Mouse (Mus musculus) layer of hippocampus, adult 9-11 months (tissue): ENCODE measurements at regions not wholly inside any gene's neighbourhood (a gene's known extent, or its start where the extent isn't known, plus 50 kb on each side); places are given as distances from the start of the nearest gene placed in this dataset.
A peak's percentile ranks its signal among the peaks of the same experiment; 100 is the strongest.

ENCODE experiments used
- DNase-seq: peaks from one replicate; pipeline ENCODE4 v3.0.0; 2022

- DNase-seq, result no peak
Observed at GRCm38 (mm10) chr6:103312935-103313334, 197.5 kb upstream of the Chl1 start.

DNA sequence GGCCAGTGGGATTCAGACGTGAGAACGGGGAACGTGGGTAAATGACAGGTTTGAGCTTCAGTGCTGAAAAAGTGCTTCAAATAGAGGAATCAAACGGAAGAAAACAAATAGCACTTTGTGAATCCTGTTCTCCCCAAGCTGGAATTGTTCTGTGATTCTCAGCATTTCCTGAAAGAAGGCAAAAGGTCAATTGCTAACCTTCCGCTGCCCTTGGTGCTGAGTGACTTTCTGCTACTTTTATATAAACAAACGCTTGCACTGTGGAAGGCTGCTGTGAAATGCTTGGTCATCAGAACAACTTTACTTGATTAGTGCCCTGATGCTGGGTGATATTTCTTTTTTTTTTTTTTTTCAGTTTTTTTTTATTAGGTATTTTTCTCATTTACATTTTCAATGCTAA, 192.3 kb upstream of the Chl1 start:
- DNase-seq, result no peak

GRCm38 (mm10) chr6:103318677-103319359, 191.6 kb upstream of the Chl1 start:
- no peak for DNase-seq

- no peak for DNase-seq
Observed at GRCm38 (mm10) chr6:103319964-103320363, 190.4 kb upstream of the Chl1 start.

DNA sequence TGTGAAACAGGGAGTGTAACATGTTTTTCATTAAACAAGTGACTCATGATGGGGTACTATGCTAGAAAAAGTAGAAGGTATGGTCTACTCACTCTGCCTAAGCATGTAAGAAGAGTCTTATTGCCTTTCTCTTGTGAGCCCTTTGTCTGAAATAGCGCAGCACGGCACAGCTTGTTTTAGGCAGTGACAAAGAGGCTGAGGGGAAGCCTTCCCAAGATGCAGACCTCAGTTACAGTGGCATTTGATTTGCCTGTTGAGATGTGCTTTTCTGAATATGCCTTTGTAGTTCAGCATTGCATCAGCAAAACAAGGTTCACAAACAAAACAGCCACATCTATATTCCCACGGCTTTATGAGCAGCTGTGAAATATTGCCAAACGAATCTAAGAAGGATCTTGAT, 189.8 kb upstream of the Chl1 start:
- DNase-seq, result no peak

GRCm38 (mm10) chr6:103321058-103321457, 189.3 kb upstream of the Chl1 start:
- no peak for DNase-seq

- no peak for DNase-seq
Observed at GRCm38 (mm10) chr6:103322442-103322841, 187.9 kb upstream of the Chl1 start.

- no peak for DNase-seq
Observed at GRCm38 (mm10) chr6:103335683-103336082, 174.7 kb upstream of the Chl1 start.

- no peak for DNase-seq
Observed at GRCm38 (mm10) chr6:103339961-103340732, 170.2 kb upstream of the Chl1 start.

- no peak for DNase-seq
Observed at GRCm38 (mm10) chr6:103343515-103343914, 166.9 kb upstream of the Chl1 start.

GRCm38 (mm10) chr6:103344413-103344812, 166.0 kb upstream of the Chl1 start:
- no peak for DNase-seq

DNA sequence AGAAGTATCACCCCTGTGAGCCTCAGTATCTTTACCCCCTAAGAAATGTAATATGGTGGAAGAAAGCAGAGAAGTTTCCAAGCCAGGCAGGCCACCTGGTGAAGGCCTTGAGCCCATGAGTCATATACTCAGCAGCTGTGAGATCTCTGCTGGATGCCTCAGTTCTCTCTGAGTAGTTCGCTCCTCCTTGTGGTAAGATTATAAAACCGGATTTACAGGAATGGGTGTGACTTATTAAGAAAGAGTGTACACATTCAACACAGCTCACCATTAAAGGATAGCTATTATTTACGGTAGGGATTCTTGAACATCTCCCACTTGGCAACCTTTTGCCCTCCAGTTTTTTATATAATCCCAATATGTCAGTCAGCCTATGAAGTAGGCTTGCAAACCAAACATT, 165.2 kb upstream of the Chl1 start:
- DNase-seq, result no peak

GRCm38 (mm10) chr6:103352405-103353124, 157.8 kb upstream of the Chl1 start:
- DNase-seq, result peak; percentile 82

GRCm38 (mm10) chr6:103353346-103353745, 157.0 kb upstream of the Chl1 start:
- DNase-seq, result no peak

DNA sequence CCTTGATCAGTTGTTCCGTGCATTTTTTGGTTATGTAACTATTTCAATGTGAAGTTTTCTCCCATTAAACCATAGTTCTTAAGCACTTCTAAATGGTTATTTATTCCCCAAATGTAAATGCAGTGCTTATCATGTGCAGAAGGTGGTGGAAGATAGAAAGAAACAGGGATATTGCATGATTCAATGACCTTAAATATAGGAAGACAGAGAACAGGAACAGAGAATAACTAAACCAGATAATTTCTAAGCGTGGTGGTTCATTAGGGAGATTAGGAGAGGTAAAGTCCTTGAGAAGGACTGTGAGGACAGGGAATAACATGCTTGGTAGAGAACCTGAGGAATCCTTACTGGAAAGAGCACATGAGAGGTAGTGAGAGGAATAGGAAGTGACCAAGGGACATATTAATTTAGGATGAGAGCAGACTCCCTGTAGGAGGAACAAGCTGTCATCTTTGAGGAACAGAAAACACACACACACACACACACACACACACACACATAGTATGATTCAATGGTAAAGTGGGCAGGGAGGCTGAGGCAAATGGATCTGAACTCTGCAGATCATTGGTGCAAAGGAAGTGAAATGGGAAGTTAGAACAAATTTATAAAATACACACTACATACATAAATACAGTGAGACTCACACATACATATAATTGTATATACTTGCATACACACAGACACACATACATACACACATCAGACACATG, 143.4 kb upstream of the Chl1 start:
- no peak for DNase-seq

- DNase-seq, result no peak
Observed at GRCm38 (mm10) chr6:103374956-103375355, 135.4 kb upstream of the Chl1 start.

DNA sequence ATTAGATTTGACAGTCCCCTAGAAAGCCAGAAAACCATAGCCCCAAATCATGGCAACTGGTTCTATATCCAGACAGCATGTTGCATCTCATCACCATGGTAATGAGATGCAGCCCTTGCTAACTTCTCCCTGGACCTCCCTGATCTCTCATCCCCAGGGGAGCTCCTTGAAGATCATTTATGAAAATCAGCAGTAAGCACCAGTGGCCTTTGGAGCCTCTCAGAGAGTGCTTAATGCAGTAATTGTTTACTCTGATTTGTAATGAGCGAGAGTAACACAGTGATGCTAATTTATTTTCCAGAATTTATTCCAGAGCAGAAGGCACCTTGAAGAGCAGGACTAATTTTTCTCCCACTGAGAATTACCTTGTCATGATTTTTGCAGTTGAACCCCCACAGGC, 133.1 kb upstream of the Chl1 start:
- no peak for DNase-seq

DNA sequence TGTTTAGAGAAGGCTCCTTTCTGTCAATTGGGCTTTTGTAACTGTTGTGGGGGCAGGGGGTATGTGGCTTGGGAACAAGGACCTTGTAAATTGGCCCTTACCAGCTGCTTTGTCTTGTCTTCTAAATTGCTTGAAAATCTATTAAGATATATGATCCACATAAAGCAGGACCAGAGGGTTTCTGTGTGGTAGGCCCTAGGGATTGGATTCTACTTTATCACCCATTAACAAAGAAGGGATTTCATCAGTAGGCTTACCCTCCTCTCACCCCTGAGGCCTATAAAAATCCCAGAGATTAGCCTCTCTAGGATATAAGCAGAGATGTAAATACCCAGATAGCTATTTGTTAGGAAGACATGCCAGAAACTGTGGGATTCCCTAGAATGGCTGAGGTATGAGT, 132.3 kb upstream of the Chl1 start:
- no peak for DNase-seq

- DNase-seq, result no peak
Observed at GRCm38 (mm10) chr6:103381030-103381429, 129.4 kb upstream of the Chl1 start.

DNA sequence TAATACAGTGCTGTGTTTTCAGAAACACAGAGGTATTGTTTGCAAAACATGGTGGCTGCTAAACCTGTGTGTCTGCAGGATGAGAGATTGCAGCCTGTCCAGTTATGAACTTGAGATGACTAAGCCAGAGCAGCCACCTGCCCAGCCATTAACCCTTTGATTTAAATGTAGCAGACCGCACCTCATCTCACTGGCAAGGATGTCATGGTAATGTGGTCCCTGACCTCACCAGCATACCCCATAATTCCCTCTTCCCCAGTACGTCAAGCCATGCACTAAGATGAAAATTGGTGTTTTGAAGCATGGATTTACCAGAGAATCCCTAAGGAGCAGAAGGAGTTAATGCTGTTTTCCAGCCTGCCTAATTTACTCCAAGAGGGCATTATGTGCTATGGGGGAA, 128.5 kb upstream of the Chl1 start:
- DNase-seq, result no peak

GRCm38 (mm10) chr6:103386591-103386990, 123.8 kb upstream of the Chl1 start:
- no peak for DNase-seq

DNA sequence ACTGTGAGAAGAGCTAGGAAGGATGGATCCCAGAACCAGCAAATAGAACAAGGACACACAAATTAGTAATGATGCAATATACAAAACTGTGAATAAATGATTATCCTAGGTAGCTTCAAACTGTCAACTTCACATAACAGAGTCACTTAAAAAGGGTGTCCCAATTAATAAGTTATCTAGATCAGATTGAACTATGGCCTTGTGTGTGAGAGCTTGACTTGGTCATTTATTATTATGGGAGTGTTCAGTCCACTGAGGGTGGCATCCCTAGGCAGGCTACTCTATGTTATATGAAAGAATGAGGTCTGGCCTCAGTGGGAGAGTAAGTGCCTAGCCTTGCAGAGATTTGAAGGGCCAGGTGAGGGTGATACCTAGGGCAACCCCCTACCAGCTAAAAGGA, 104.4 kb upstream of the Chl1 start:
- no peak for DNase-seq

DNA sequence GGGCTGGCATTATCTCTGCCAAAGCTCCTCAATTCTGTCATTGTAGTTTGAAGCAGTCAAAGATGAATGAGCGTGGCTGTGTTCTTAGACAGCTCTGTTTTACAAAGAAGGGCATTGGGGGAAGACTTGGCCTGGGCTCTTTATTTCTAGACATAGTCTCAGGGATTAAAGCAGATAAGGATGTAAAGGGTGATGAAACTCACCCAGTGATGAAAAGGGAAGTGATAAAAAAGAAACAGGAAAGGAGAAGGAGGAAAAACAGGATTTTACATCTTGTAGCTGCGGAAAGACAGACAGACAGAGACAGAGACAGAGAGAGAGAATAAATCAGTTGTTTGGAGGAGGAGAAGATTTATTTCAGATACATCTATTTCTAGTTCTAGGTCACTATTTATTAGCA, 95.5 kb upstream of the Chl1 start:
- DNase-seq, result no peak
